Mouse (Mus musculus) mature B cell (primary cell): ENCODE data around the gene Zfp609.
"Not testable (repeated sequence)": the region's sequence is repeated elsewhere in the genome, so short reads cannot be mapped to it uniquely, and the experiment has no call there.

Source experiments
- in situ Hi-C: fragments of 300-500 bp; cut with MboI; formaldehyde crosslinking; loops from 2 replicates; pipeline ENCODE4 v1.14.3; 2019

The Zfp609 gene

GRCm38 (mm10) chr9:65671431-65671931 lies 155.9 kb downstream of the Zfp609 start:
- in situ Hi-C loops: no loop called here

DNA sequence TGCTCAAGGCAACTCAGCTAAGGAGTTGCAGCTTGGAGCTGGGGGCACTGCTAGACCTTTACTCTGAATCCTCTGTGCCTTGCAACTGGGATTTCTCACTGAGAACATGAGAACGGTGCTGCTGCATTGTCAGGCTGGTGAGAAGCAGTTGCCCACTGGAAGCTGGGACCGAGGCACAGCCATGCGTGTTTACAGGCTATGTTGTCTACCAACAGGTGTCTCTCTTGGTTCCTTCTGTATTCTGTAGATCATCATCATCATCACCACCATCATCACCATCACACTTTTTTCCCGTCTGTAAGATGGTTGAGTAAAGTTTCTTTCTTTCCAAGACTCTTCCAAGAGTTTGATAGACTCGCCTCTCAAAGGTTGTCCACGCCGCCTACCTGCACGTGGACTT lies 159.7 kb downstream of the Zfp609 start, which contains the start of gene Oaz2:
Gene Oaz2, plus strand, starts transcription at position 301 of the 400 bp plus-strand sequence.
- in situ Hi-C loops: no loop called here

DNA sequence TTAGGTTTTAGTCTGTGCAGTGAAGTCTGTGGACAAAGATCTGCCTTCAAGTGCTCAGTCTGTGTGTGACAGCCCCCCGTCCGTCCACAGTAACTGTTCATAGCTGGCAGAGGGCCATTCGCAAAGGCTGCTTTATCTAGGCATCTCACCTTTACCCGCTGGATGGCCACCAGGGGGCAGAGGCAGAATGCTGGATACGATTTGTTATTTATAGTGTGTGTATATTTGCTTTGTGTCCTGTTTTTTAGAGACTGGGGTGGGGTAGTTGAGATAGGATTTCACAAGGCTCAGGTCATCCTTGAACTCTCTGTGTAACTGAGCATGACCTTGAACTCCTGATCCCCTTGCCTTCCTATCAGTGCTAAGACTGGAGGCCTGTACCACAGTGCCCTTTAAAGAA lies 161.3 kb downstream of the Zfp609 start:
- in situ Hi-C loops: no loop called here

DNA sequence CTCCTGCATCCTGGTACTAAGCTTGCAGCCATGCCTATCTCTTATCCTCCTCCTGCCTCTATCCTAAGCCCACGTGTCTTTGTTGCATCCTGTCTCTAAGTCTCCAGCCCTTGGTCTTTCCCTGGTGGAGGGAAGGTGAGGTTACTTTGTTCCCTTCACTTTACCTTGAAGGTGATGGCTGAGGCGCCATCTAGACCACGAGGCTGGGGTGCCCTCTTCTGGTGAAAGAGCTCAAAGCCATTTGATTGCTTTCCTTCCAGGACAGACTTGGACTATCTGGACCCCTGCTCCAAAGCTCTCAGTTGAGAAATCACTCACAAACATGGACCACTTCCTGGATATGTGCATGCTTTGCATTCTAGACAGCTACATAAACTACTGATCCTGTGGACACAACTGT lies 163.2 kb downstream of the Zfp609 start:
- in situ Hi-C loops: loop anchor here (5.0 kb wide), 1 partner anchor 142 kb away; the partner anchor contains the start of gene Ankdd1a

GRCm38 (mm10) chr9:65661493-65661892 lies 165.9 kb downstream of the Zfp609 start:
- in situ Hi-C loops: loop anchor here (5.0 kb wide), 1 partner anchor 139 kb away; the partner anchor contains the start of gene Ankdd1a

- in situ Hi-C loops: loop anchor here (5.0 kb wide), 1 partner anchor 139 kb away; the partner anchor contains the start of gene Ankdd1a
Observed at GRCm38 (mm10) chr9:65661029-65661428, 166.3 kb downstream of the Zfp609 start.

- in situ Hi-C loops: no loop called here
Observed at GRCm38 (mm10) chr9:65657218-65657617, 170.1 kb downstream of the Zfp609 start.

GRCm38 (mm10) chr9:65655540-65655939 lies 171.8 kb downstream of the Zfp609 start:
- in situ Hi-C loops: no loop called here

DNA sequence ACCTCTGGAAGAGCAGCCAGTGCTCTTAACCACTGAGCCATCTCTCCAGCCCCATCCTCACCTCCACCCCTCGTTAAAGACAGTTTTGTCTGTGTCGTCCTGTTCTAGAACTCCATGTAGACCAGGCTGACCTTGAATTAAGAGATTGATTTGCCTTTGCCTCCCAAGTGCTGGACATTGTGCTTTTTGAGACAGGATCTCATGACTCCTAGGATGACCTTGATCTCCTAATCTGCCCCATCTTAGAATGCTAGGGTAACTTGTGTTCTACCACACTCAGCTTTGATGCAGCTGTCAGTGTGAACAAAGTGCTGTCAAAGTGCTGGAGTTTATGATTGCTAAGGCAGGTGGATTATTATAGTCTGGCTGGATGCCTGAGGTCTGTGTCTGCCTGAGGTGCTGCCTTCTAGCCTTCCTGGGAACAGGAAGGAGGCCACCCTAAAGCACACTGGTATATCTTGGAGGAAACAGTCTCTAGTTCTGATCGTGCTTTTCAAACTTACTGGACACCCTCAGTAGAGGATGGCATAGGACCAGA lies 172.6 kb downstream of the Zfp609 start:
- in situ Hi-C loops: no loop called here

- in situ Hi-C loops: no loop called here
Observed at GRCm38 (mm10) chr9:65653741-65654140, 173.6 kb downstream of the Zfp609 start.

- in situ Hi-C loops: not testable (repeated sequence)
Observed at GRCm38 (mm10) chr9:65651957-65652356, 175.4 kb downstream of the Zfp609 start.

- in situ Hi-C loops: no loop called here
Observed at GRCm38 (mm10) chr9:65649997-65650396, 177.4 kb downstream of the Zfp609 start.

GRCm38 (mm10) chr9:65648730-65649129 lies 178.6 kb downstream of the Zfp609 start:
- in situ Hi-C loops: no loop called here

GRCm38 (mm10) chr9:65646782-65647181 lies 180.6 kb downstream of the Zfp609 start:
- in situ Hi-C loops: no loop called here

DNA sequence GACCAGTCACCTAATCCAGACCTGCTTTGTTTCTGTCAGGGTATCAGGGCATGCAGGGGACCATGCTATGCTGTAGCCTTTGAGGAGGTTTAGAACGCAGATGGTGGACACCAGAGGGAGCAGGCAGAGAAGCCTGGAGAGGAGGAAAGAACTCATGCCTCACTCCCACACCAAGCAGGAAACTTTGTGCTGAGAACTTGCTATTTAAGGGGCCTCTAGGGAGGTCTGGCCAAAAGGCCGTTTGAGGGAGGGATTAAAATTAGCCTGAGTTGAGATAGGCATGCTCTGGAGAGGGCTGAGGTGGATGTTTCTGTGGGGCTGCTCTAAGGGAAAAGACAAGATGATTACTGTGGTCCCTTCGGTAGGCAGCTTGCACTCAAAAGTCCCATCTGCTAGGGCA lies 181.4 kb downstream of the Zfp609 start:
- in situ Hi-C loops: no loop called here

- in situ Hi-C loops: no loop called here
Observed at GRCm38 (mm10) chr9:65644960-65645359, 182.4 kb downstream of the Zfp609 start.

DNA sequence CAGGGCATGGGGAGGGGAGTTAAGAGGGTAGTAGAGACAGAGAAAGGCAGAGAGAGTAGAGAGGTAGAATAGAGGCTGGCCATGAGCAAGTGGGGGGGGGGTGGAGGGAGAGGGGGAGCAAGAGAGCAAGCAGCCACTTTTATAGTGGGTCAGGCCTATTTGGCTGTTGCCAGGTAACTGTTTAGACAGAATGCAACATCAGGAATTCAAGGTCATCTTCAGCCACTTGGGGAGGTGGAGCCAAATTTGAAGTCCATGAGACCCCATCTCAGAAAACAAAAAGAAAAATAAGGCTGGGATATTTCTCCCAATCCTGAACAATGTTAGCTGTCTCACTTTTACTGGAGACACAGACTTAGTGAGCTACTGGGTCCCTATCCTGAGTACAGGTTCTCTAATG lies 184.8 kb downstream of the Zfp609 start:
- in situ Hi-C loops: no loop called here
